Mouse (Mus musculus): ENCODE data around the gene Batf3.
"Not testable (repeated sequence)": the region's sequence is repeated elsewhere in the genome, so short reads cannot be mapped to it uniquely, and the experiment has no call there.

The Batf3 gene

GRCm38 (mm10) chr1:191131692-191132091, 34.0 kb downstream of the Batf3 start:
- no peak for DNase-seq (ENCODE audit: low read depth, low spot score)

- DNase-seq (ENCODE audit: low read depth, low spot score): no peak
Measured at GRCm38 (mm10) chr1:191132240-191132639, 34.6 kb downstream of the Batf3 start.

- no peak for DNase-seq (ENCODE audit: low read depth, low spot score)
Measured at GRCm38 (mm10) chr1:191132934-191133333, 35.3 kb downstream of the Batf3 start.

GRCm38 (mm10) chr1:191135406-191135805, 37.8 kb downstream of the Batf3 start:
- no peak for DNase-seq (ENCODE audit: low read depth, low spot score)

GRCm38 (mm10) chr1:191138436-191138835, 40.8 kb downstream of the Batf3 start:
- no peak for DNase-seq (ENCODE audit: low read depth, low spot score)

GRCm38 (mm10) chr1:191138874-191139495, 41.3 kb downstream of the Batf3 start:
- DNase-seq (ENCODE audit: low read depth, low spot score): no peak

- DNase-seq (ENCODE audit: low read depth, low spot score): no peak
Measured at GRCm38 (mm10) chr1:191140983-191141382, 43.3 kb downstream of the Batf3 start.

GRCm38 (mm10) chr1:191149489-191149888, 51.8 kb downstream of the Batf3 start:
- not testable (repeated sequence) for DNase-seq (ENCODE audit: low read depth, low spot score)

- DNase-seq (ENCODE audit: low read depth, low spot score): no peak
Measured at GRCm38 (mm10) chr1:191150924-191151605, 53.4 kb downstream of the Batf3 start.

GRCm38 (mm10) chr1:191153052-191153451, 55.4 kb downstream of the Batf3 start:
- peak; percentile 35 for DNase-seq (ENCODE audit: low read depth, low spot score)

GRCm38 (mm10) chr1:191154314-191154713, 56.7 kb downstream of the Batf3 start:
- DNase-seq (ENCODE audit: low read depth, low spot score): no peak
